ENCODE assay signal across 8 mouse cellular contexts in the genomic region with DNA sequence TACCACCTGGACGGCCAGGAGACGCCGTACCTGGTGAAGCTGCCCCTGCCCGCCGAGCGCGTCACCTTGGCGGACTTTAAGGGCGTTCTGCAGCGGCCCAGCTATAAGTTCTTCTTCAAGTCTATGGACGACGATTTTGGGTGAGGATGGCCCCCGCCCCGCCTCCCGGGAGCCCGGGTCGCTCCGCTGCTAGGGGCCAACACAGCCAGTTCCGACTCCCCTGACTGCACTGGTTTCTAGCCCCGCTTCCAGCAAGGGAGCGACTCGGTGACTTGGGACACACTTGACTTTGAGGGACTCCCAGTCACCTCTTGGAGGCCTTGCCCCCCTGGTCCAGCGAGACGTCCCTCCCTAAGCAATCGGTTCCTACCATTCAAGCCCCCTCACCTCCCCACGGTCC. TPM values are rescaled to one million over a fixed set of nuclear protein-coding genes. Genes with fewer than 3 reads are reported as not detected.
DNase-seq lines count a peak whose midpoint lies in the region; ATAC-seq and TF ChIP-seq lines count a peak whose summit lies in the region.

No protein-coding gene starts in this region.

- no peak for TF ChIP-seq POLR2A in bone marrow, adult 2 months (IDR thresholded peaks at IDR 0.05; ENCODE audit: borderline replicate concordance, control insufficient read depth, low read depth, low read length)

- peaks cover 38% of the 10 kb centered on the region for H3K4me1 ChIP-seq in heart, embryonic 13.5 days
- H3K4me1 ChIP-seq in bone marrow, adult 2 months (ENCODE audit: control insufficient read depth, insufficient read depth, low read length), result no peaks in the 10 kb centered on the region
- peaks cover 16% of the 10 kb centered on the region for H3K4me1 ChIP-seq in liver, postnatal 0 days (ENCODE audit: insufficient read depth)

- peaks cover 29% of the 10 kb centered on the region for H3K36me3 ChIP-seq in heart, embryonic 13.5 days
- peaks cover 5% of the 10 kb centered on the region; the same call in 1 of the 2 replicates for H3K36me3 ChIP-seq in liver, postnatal 0 days (replicated peaks; ENCODE audit: insufficient read depth, low read length)

- H3K9me3 ChIP-seq in heart, embryonic 13.5 days, result no peaks in the 10 kb centered on the region
- no peaks in the 10 kb centered on the region for H3K9me3 ChIP-seq in liver, postnatal 0 days (ENCODE audit: low read length)

- under 1% methylated on average over 26 of the region's 26 CpGs for WGBS in heart, embryonic 13.5 days
- under 1% methylated on average over 26 of the region's 26 CpGs for WGBS in bone marrow, adult 2 months
- 2% methylated on average over 26 of the region's 26 CpGs for WGBS in liver, postnatal 0 days (ENCODE audit: insufficient replicate concordance)

- H3K4me2 ChIP-seq in heart, embryonic 13.5 days, result peak overlapping the region; percentile 86
- peak overlapping the region; percentile 81 for H3K4me2 ChIP-seq in liver, postnatal 0 days (ENCODE audit: low read depth, low read length)

- H3K27ac ChIP-seq in heart, embryonic 13.5 days (replicated peaks), result peak overlapping the region; percentile 95
- peak overlapping the region; percentile 84 for H3K27ac ChIP-seq in bone marrow, adult 2 months (ENCODE audit: control insufficient read depth, insufficient read depth, low read depth, low read length, poor library complexity)
- H3K27ac ChIP-seq in liver, postnatal 0 days (ENCODE audit: low read depth), result peak overlapping the region; percentile 88

- peak overlapping the region; percentile 91 for H3K4me3 ChIP-seq in heart, embryonic 13.5 days
- H3K4me3 ChIP-seq in bone marrow, adult 2 months (replicated peaks; ENCODE audit: control insufficient read depth, low read depth, low read length), result peak overlapping the region; percentile 98
- H3K4me3 ChIP-seq in liver, postnatal 0 days (ENCODE audit: low read depth, low read length), result peak overlapping the region; percentile 91

- no peak for TF ChIP-seq EP300 in liver, postnatal 0 days (IDR thresholded peaks at IDR 0.05; ENCODE audit: low read depth)

- no peak for TF ChIP-seq CTCF in bone marrow, adult 2 months (IDR thresholded peaks at IDR 0.05; ENCODE audit: control insufficient read depth, insufficient read depth, low read length)
- TF ChIP-seq CTCF in liver, postnatal 0 days (IDR thresholded peaks at IDR 0.05; ENCODE audit: low read depth), result no peak

- H3K27me3 ChIP-seq in heart, embryonic 13.5 days (replicated peaks), result no peaks in the 10 kb centered on the region
- no peaks in the 10 kb centered on the region for H3K27me3 ChIP-seq in liver, postnatal 0 days (ENCODE audit: insufficient read depth, low read length)

- DNase-seq in heart, adult 18-20 months, result no peak
- peak; percentile 53 for DNase-seq in CD4-positive, CD25-positive, alpha-beta regulatory T cell, adult 2 months (ENCODE audit: low read depth, low spot score)
- DNase-seq in liver, postnatal 0 days, result no peak
- DNase-seq in thymus, adult 18-20 months, result peak; percentile 26 to 44
- DNase-seq in right cerebral cortex, postnatal 36 days (ENCODE audit: low spot score in 2 of 2), result no peak

- ATAC-seq in heart, embryonic 13.5 days (ENCODE audit: extremely low read depth, insufficient number of reproducible peaks, low FRiP score, low TSS enrichment), result no peak; the same call in 1 of the 2 replicates
- ATAC-seq in hematopoietic stem cell, adult 5-6 weeks (replicated peaks in 1 of 2; ENCODE audit: insufficient read depth in 1 of 2, low FRiP score in 2 of 2, low TSS enrichment in 1 of 2, low read depth in 1 of 2, poor library complexity in 2 of 2, severe bottlenecking in 2 of 2), result peak; percentile 25 to 50; a peak in 2 of 4 replicates
- peak; percentile 31 for ATAC-seq in liver, postnatal 0 days

- peak overlapping the region; percentile 99 for H3K9ac ChIP-seq in heart, embryonic 13.5 days
- peak overlapping the region; percentile 95 for H3K9ac ChIP-seq in liver, postnatal 0 days (replicated peaks)

RNA-seq across cellular contexts. Expression of a gene that starts 0.4 kb away (rescaled TPM):
- 19.7 and 20.5 TPM in 2 replicates for polyA plus RNA-seq in heart, embryonic 13.5 days (2015; fragmentation: Nextera tagmentation; extraction: Ambion mirVana)
- 10 to 100 TPM; 47.2 to 48.0 TPM for total RNA-seq in heart, adult 18-20 months (2021)
- polyA plus RNA-seq in bone marrow, adult 2 months (2011; ENCODE audit: insufficient read depth, insufficient read length, low replicate concordance, missing spikeins), result 12.1 and 19.5 TPM in 2 replicates
- 3.2 and 4.4 TPM in 2 replicates for total RNA-seq in hematopoietic stem cell, adult 5-6 weeks (2017)
- 3.0 and 3.5 TPM in 2 replicates for polyA plus RNA-seq in liver, postnatal 0 days (2015; fragmentation: Nextera tagmentation; extraction: Ambion mirVana)

RNA-seq across cellular contexts. Expression of a gene that starts 18.1 kb away (rescaled TPM):
- polyA plus RNA-seq in heart, embryonic 13.5 days (2015; fragmentation: Nextera tagmentation; extraction: Ambion mirVana), result 434 and 465 TPM in 2 replicates
- 100 to 1,000 TPM; 184 to 195 TPM for total RNA-seq in heart, adult 18-20 months (2021)
- 117 and 135 TPM in 2 replicates for polyA plus RNA-seq in bone marrow, adult 2 months (2011; ENCODE audit: insufficient read depth, insufficient read length, low replicate concordance, missing spikeins)
- 155 and 177 TPM in 2 replicates for total RNA-seq in hematopoietic stem cell, adult 5-6 weeks (2017)
- polyA plus RNA-seq in liver, postnatal 0 days (2015; fragmentation: Nextera tagmentation; extraction: Ambion mirVana), result 288 and 308 TPM in 2 replicates

RNA-seq across cellular contexts. Expression of a gene that starts 18.6 kb away (rescaled TPM):
- polyA plus RNA-seq in heart, embryonic 13.5 days (2015; fragmentation: Nextera tagmentation; extraction: Ambion mirVana), result 78.8 and 81.5 TPM in 2 replicates
- 10 to 100 TPM; 55.1 to 60.2 TPM for total RNA-seq in heart, adult 18-20 months (2021)
- 38.0 and 64.7 TPM in 2 replicates for polyA plus RNA-seq in bone marrow, adult 2 months (2011; ENCODE audit: insufficient read depth, insufficient read length, low replicate concordance, missing spikeins)
- total RNA-seq in hematopoietic stem cell, adult 5-6 weeks (2017), result 67.2 and 69.9 TPM in 2 replicates
- 25.3 and 26.1 TPM in 2 replicates for polyA plus RNA-seq in liver, postnatal 0 days (2015; fragmentation: Nextera tagmentation; extraction: Ambion mirVana)

RNA-seq across cellular contexts. Expression of a gene that starts 31.2 kb away (rescaled TPM):
- 42.5 and 44.0 TPM in 2 replicates for polyA plus RNA-seq in heart, embryonic 13.5 days (2015; fragmentation: Nextera tagmentation; extraction: Ambion mirVana)
- total RNA-seq in heart, adult 18-20 months (2021), result 10 to 100 TPM; 61.7 to 70.2 TPM
- 30.4 and 53.5 TPM in 2 replicates for polyA plus RNA-seq in bone marrow, adult 2 months (2011; ENCODE audit: insufficient read depth, insufficient read length, low replicate concordance, missing spikeins)
- total RNA-seq in hematopoietic stem cell, adult 5-6 weeks (2017), result 33.3 and 49.2 TPM in 2 replicates
- 18.0 and 19.8 TPM in 2 replicates for polyA plus RNA-seq in liver, postnatal 0 days (2015; fragmentation: Nextera tagmentation; extraction: Ambion mirVana)

Comparison
In these comparisons a context has a peak if more than half of its experiments do, and no peak if none do; other contexts are left out.
1. DNase-seq: peak in CD4-positive, CD25-positive, alpha-beta regulatory T cell, adult 2 months (single experiment) and thymus, adult 18-20 months (2 of 2); none in heart, adult 18-20 months (0 of 2), liver, postnatal 0 days (single experiment) and right cerebral cortex, postnatal 36 days (0 of 2).
2. Peak in every context shown above with its lines, with median percentiles within 50 percentile points of each other: H3K27ac ChIP-seq and H3K4me3 ChIP-seq.